Mouse (Mus musculus) MEL (cell line): ENCODE measurements around the gene Sh3d19. TPM values are rescaled to one million over a fixed set of nuclear protein-coding genes. Genes with fewer than 3 reads are reported as not detected.
A peak's percentile ranks its signal among the peaks of the same experiment; 100 is the strongest.

ENCODE experiments used
- DNase-seq: peaks from one replicate; pipeline ENCODE4 v3.0.0; 2011; ENCODE audit warnings: low read depth, low spot score
- H3K27ac ChIP-seq: 2 replicates; pipeline ENCODE4 v1.5.1; 2012; ENCODE audit warnings: low read depth, mild to moderate bottlenecking, control low read depth, low read length, moderate library complexity; ENCODE audit not compliant: control insufficient read depth
- H3K27me3 ChIP-seq, 2 experiments: fragments of 150-350 bp in 1 of 2; sonication (generic) in 1 of 2; 2 replicates each; pipeline ENCODE4 v1.6.1; 2012; ENCODE audit warnings: low read length in 2 of 2, mild to moderate bottlenecking in 2 of 2, improper control_type of control experiment in 1 of 2, moderate library complexity in 1 of 2; ENCODE audit not compliant: insufficient read depth in 2 of 2, control insufficient read depth in 1 of 2
- H3K36me3 ChIP-seq, 2 experiments: 2 replicates each; pipeline ENCODE4 v1.6.1; 2012 to 2014; ENCODE audit warnings: low read length in 2 of 2, improper control_type of control experiment in 1 of 2, inconsistent platforms in 1 of 2, mild to moderate bottlenecking in 1 of 2; ENCODE audit not compliant: insufficient read depth in 2 of 2, control insufficient read depth in 1 of 2
- H3K4me1 ChIP-seq, 2 experiments: fragments of 150-350 bp in 1 of 2; sonication (generic) in 1 of 2; 2 replicates each; pipeline ENCODE4 v1.6.1; 2012; ENCODE audit warnings: low read length in 2 of 2, improper control_type of control experiment in 1 of 2, mild to moderate bottlenecking in 1 of 2; ENCODE audit not compliant: insufficient read depth in 2 of 2, control insufficient read depth in 1 of 2
- H3K4me3 ChIP-seq, 2 experiments: fragments of 150-350 bp in 1 of 2; sonication (generic) in 1 of 2; 2 replicates each; pipeline ENCODE4 v1.5.1; 2012; ENCODE audit warnings: low read depth in 2 of 2, low read length in 2 of 2, mild to moderate bottlenecking in 2 of 2, moderate library complexity in 2 of 2, control low read depth in 1 of 2, improper control_type of control experiment in 1 of 2; ENCODE audit not compliant: control insufficient read depth in 1 of 2, insufficient read depth in 1 of 2
- H3K79me2 ChIP-seq: 2 replicates; pipeline ENCODE4 v1.6.1; 2012; ENCODE audit warnings: mild to moderate bottlenecking, low read length, moderate library complexity; ENCODE audit not compliant: control insufficient read depth, poor library complexity, insufficient read depth
- H3K9ac ChIP-seq: 2 replicates; pipeline ENCODE4 v1.6.1; 2012; ENCODE audit warnings: low read depth, mild to moderate bottlenecking, control low read depth, low read length, moderate library complexity; ENCODE audit not compliant: control insufficient read depth, poor library complexity, severe bottlenecking
- H3K9me3 ChIP-seq: fragments of 150-350 bp; sonication (generic); replicated peaks from 2 replicates; pipeline ENCODE4 v1.6.1; 2012; ENCODE audit warnings: mild to moderate bottlenecking, low read length, improper control_type of control experiment, moderate library complexity; ENCODE audit not compliant: insufficient read depth
- BHLHE40 ChIP-seq: IDR thresholded peaks from 2 replicates; pipeline ENCODE4 v1.6.1; 2012; ENCODE audit warnings: low read depth, mild to moderate bottlenecking, inconsistent platforms, low read length, improper control_type of control experiment, borderline replicate concordance
- CHD1 ChIP-seq: IDR thresholded peaks from 2 replicates; pipeline ENCODE4 v1.6.1; 2012; ENCODE audit warnings: low read depth, mild to moderate bottlenecking, inconsistent platforms, low read length, improper control_type of control experiment
- CHD2 ChIP-seq: IDR thresholded peaks from 2 replicates; pipeline ENCODE4 v1.6.1; 2011; ENCODE audit warnings: low read length, improper control_type of control experiment
- CTCF ChIP-seq, 3 experiments: IDR thresholded peaks in 2 of 3; conservative IDR thresholded peaks in 1 of 3; 2 replicates each; pipeline ENCODE4 v1.5.1; 2011 to 2012; ENCODE audit warnings: low read length in 3 of 3, low read depth in 2 of 3, mild to moderate bottlenecking in 2 of 3, improper control_type of control experiment in 1 of 3, inconsistent platforms in 1 of 3, mixed read lengths in 1 of 3, moderate library complexity in 1 of 3; ENCODE audit not compliant: control insufficient read depth in 1 of 3, insufficient read depth in 1 of 3, poor library complexity in 1 of 3, severe bottlenecking in 1 of 3
- E2F4 ChIP-seq: IDR thresholded peaks from 2 replicates; pipeline ENCODE4 v1.6.1; 2011; ENCODE audit warnings: low read depth, low read length, improper control_type of control experiment, borderline replicate concordance
- ELF1 ChIP-seq: IDR thresholded peaks from 2 replicates; pipeline ENCODE4 v1.6.1; 2014; ENCODE audit warnings: low read depth, mild to moderate bottlenecking, inconsistent platforms, low read length, improper control_type of control experiment, moderate library complexity
- EP300 ChIP-seq, 2 experiments: IDR thresholded peaks; 2 replicates each; pipeline ENCODE4 v1.6.1; 2011; ENCODE audit warnings: improper control_type of control experiment in 2 of 2, low read length in 2 of 2, low read depth in 1 of 2, mild to moderate bottlenecking in 1 of 2
- ETS1 ChIP-seq: IDR thresholded peaks from 2 replicates; pipeline ENCODE4 v1.6.1; 2012; ENCODE audit warnings: low read depth, mild to moderate bottlenecking, inconsistent platforms, low read length, improper control_type of control experiment, moderate library complexity
- GABPA ChIP-seq: IDR thresholded peaks from 2 replicates; pipeline ENCODE4 v1.6.1; 2012; ENCODE audit warnings: low read depth, mild to moderate bottlenecking, inconsistent platforms, low read length, improper control_type of control experiment, moderate library complexity
- GATA1 ChIP-seq: IDR thresholded peaks from 2 replicates; pipeline ENCODE4 v1.6.1; 2011; ENCODE audit warnings: low read depth, low read length, improper control_type of control experiment
- HCFC1 ChIP-seq: IDR thresholded peaks from 2 replicates; pipeline ENCODE4 v1.6.1; 2012; ENCODE audit warnings: low read depth, mild to moderate bottlenecking, inconsistent platforms, low read length, improper control_type of control experiment, moderate library complexity
- JUND ChIP-seq: IDR thresholded peaks from 2 replicates; pipeline ENCODE4 v1.6.1; 2011; ENCODE audit warnings: low read depth, mild to moderate bottlenecking, improper control_type of control experiment, low read length
- KAT2A ChIP-seq: conservative IDR thresholded peaks from 2 replicates; pipeline ENCODE4 v1.6.1; 2012; ENCODE audit warnings: low read depth, low read length, improper control_type of control experiment, inconsistent platforms
- MAFK ChIP-seq: IDR thresholded peaks from 2 replicates; pipeline ENCODE4 v1.6.1; 2011; ENCODE audit warnings: low read depth, mild to moderate bottlenecking, low read length, improper control_type of control experiment, borderline replicate concordance
- MAX ChIP-seq: IDR thresholded peaks from 2 replicates; pipeline ENCODE4 v1.6.1; 2011; ENCODE audit warnings: low read length, improper control_type of control experiment
- MAZ ChIP-seq: IDR thresholded peaks from 2 replicates; pipeline ENCODE4 v1.6.1; 2012; ENCODE audit warnings: low read depth, mild to moderate bottlenecking, inconsistent platforms, low read length, improper control_type of control experiment
- MEF2A ChIP-seq: IDR thresholded peaks from 2 replicates; pipeline ENCODE4 v1.6.1; 2014; ENCODE audit warnings: low read depth, mild to moderate bottlenecking, inconsistent platforms, low read length, improper control_type of control experiment; ENCODE audit not compliant: poor library complexity, insufficient replicate concordance, severe bottlenecking; ENCODE audit errors: extremely low read depth
- MXI1 ChIP-seq: IDR thresholded peaks from 2 replicates; pipeline ENCODE4 v1.6.1; 2011; ENCODE audit warnings: mild to moderate bottlenecking, low read depth, low read length, improper control_type of control experiment
- MYB ChIP-seq: IDR thresholded peaks from 2 replicates; pipeline ENCODE4 v1.6.1; 2011; ENCODE audit warnings: mild to moderate bottlenecking, low read depth, low read length, improper control_type of control experiment
- MYC ChIP-seq: IDR thresholded peaks from 2 replicates; pipeline ENCODE4 v1.6.1; 2011; ENCODE audit warnings: low read depth, mild to moderate bottlenecking, low read length, improper control_type of control experiment, moderate library complexity
- NELFE ChIP-seq: IDR thresholded peaks from 2 replicates; pipeline ENCODE4 v1.6.1; 2011; ENCODE audit warnings: low read depth, low read length, improper control_type of control experiment
- NRF1 ChIP-seq: IDR thresholded peaks from 2 replicates; pipeline ENCODE4 v1.6.1; 2014; ENCODE audit warnings: low read depth, mild to moderate bottlenecking, inconsistent platforms, low read length, improper control_type of control experiment, moderate library complexity; ENCODE audit not compliant: poor library complexity, insufficient read depth, severe bottlenecking
- POLR2A ChIP-seq, 2 experiments: IDR thresholded peaks; 2 replicates each; pipeline ENCODE4 v1.6.1; 2011 to 2012; ENCODE audit warnings: low read length in 2 of 2, mild to moderate bottlenecking in 2 of 2, control low read depth in 1 of 2, improper control_type of control experiment in 1 of 2, low read depth in 1 of 2, moderate library complexity in 1 of 2; ENCODE audit not compliant: control insufficient read depth in 1 of 2, insufficient read depth in 1 of 2, poor library complexity in 1 of 2
- POLR2AphosphoS2 ChIP-seq: IDR thresholded peaks from 2 replicates; pipeline ENCODE4 v1.6.1; 2011; ENCODE audit warnings: low read length, improper control_type of control experiment
- POLR2AphosphoS5 ChIP-seq: IDR thresholded peaks from 2 replicates; pipeline ENCODE4 v1.6.1; 2012; ENCODE audit warnings: low read depth, borderline replicate concordance, mild to moderate bottlenecking, inconsistent platforms, low read length, moderate library complexity, mixed read lengths
- RAD21 ChIP-seq: IDR thresholded peaks from 2 replicates; pipeline ENCODE4 v1.6.1; 2011; ENCODE audit warnings: mild to moderate bottlenecking, low read depth, low read length, improper control_type of control experiment
- RCOR1 ChIP-seq: IDR thresholded peaks from 2 replicates; pipeline ENCODE4 v1.6.1; 2012; ENCODE audit warnings: low read depth, mild to moderate bottlenecking, inconsistent platforms, low read length, improper control_type of control experiment
- SIN3A ChIP-seq: IDR thresholded peaks from 2 replicates; pipeline ENCODE4 v1.6.1; 2012; ENCODE audit warnings: low read length, improper control_type of control experiment, inconsistent platforms
- SMC3 ChIP-seq: IDR thresholded peaks from 2 replicates; pipeline ENCODE4 v1.6.1; 2011; ENCODE audit warnings: low read depth, low read length, improper control_type of control experiment
- TAL1 ChIP-seq: IDR thresholded peaks from 2 replicates; pipeline ENCODE4 v1.6.1; 2012; ENCODE audit warnings: mild to moderate bottlenecking, inconsistent platforms, low read length, moderate library complexity, mixed read lengths
- TBP ChIP-seq: IDR thresholded peaks from 2 replicates; pipeline ENCODE4 v1.8.0; 2011; ENCODE audit warnings: low read depth, low read length, improper control_type of control experiment
- TCF12 ChIP-seq: IDR thresholded peaks from 2 replicates; pipeline ENCODE4 v1.6.1; 2014; ENCODE audit warnings: low read depth, mild to moderate bottlenecking, inconsistent platforms, low read length, improper control_type of control experiment, moderate library complexity
- UBTF ChIP-seq: IDR thresholded peaks from 2 replicates; pipeline ENCODE4 v1.6.1; 2012; ENCODE audit warnings: low read depth, mild to moderate bottlenecking, inconsistent platforms, low read length, improper control_type of control experiment, moderate library complexity, borderline replicate concordance; ENCODE audit not compliant: insufficient read depth
- USF1 ChIP-seq: IDR thresholded peaks from 2 replicates; pipeline ENCODE4 v1.6.1; 2014; ENCODE audit warnings: low read depth, mild to moderate bottlenecking, inconsistent platforms, low read length, improper control_type of control experiment, moderate library complexity
- USF2 ChIP-seq, 2 experiments: IDR thresholded peaks; 2 replicates each; pipeline ENCODE4 v1.6.1; 2011 to 2012; ENCODE audit warnings: improper control_type of control experiment in 2 of 2, low read length in 2 of 2, borderline replicate concordance in 1 of 2, inconsistent platforms in 1 of 2, low read depth in 1 of 2, mild to moderate bottlenecking in 1 of 2; ENCODE audit not compliant: insufficient read depth in 1 of 2
- ZC3H11A ChIP-seq: IDR thresholded peaks from 2 replicates; pipeline ENCODE4 v1.6.1; 2012; ENCODE audit warnings: low read depth, mild to moderate bottlenecking, inconsistent platforms, low read length, improper control_type of control experiment
- ZKSCAN1 ChIP-seq: IDR thresholded peaks from 2 replicates; pipeline ENCODE4 v1.6.1; 2012; ENCODE audit warnings: low read depth, mild to moderate bottlenecking, inconsistent platforms, low read length, improper control_type of control experiment, moderate library complexity
- ZMIZ1 ChIP-seq: IDR thresholded peaks from 2 replicates; pipeline ENCODE4 v1.6.1; 2012; ENCODE audit warnings: low read depth, mild to moderate bottlenecking, inconsistent platforms, low read length, improper control_type of control experiment, moderate library complexity
- ZNF384 ChIP-seq: IDR thresholded peaks from 2 replicates; pipeline ENCODE4 v1.6.1; 2012; ENCODE audit warnings: low read depth, mild to moderate bottlenecking, inconsistent platforms, low read length, improper control_type of control experiment
- polyA plus RNA-seq, 2 experiments: library from polyadenylated mRNA; stranded (reverse) in 1 of 2; unstranded in 1 of 2; fragments of >175 nt in 1 of 2; fragments of >200 nt in 1 of 2; gene quantifications; 2 replicates each; pipeline versions ENCODE4 v1.2.1 to v1.2.4; 2012; ENCODE audit warnings: low replicate concordance in 2 of 2, low read depth in 1 of 2; ENCODE audit not compliant: insufficient read length in 2 of 2, insufficient read depth in 1 of 2, missing spikeins in 1 of 2
- total RNA-seq: library from RNA; depleted of rRNA; stranded (reverse); fragments of 300-350 nt; gene quantifications from 2 replicates; pipeline ENCODE4 v1.2.3, GENCODE M21; 2012

The Sh3d19 gene
- total and polyA plus RNA-seq, 3 experiments: 2.2 to 4.8 TPM; not detected in 1

GRCm38 (mm10) chr3:86116951-86117350, 146.0 kb downstream of the Sh3d19 start:
- TF ChIP-seq CTCF (IDR thresholded peaks at IDR 0.05 in 2 of 3, conservative IDR thresholded peaks at IDR 0.05 in 1 of 3; ENCODE audit: control insufficient read depth in 1 of 3, insufficient read depth in 1 of 3, low read depth in 2 of 3, low read length in 3 of 3, poor library complexity in 1 of 3, severe bottlenecking in 1 of 3) (peak; percentile 46 to 68 (median 67)), JUND (peak; percentile 25; the same call in 1 of the 2 replicates), ETS1 (no peak), MAX (no peak), ZKSCAN1 (no peak; the same call in 1 of the 2 replicates), ZMIZ1 (no peak), POLR2A (IDR thresholded peaks at IDR 0.05; ENCODE audit: control insufficient read depth in 1 of 2, insufficient read depth in 1 of 2, low read depth in 1 of 2, low read length in 2 of 2, poor library complexity in 1 of 2) (no peak), ZNF384 (peak; percentile 98), RAD21 (peak; percentile 84), MXI1 (no peak), KAT2A (no peak), UBTF (no peak), USF2 (IDR thresholded peaks at IDR 0.05; ENCODE audit: borderline replicate concordance in 1 of 2, insufficient read depth in 1 of 2, low read depth in 1 of 2, low read length in 2 of 2) (no peak), SIN3A (no peak), SMC3 (peak; percentile 56), E2F4 (no peak), CHD1 (no peak), POLR2AphosphoS2 (no peak), ELF1 (no peak), TBP (peak; percentile 43; the same call in 1 of the 2 replicates), GATA1 (no peak), NELFE (no peak), HCFC1 (no peak), TAL1 (no peak), POLR2AphosphoS5 (no peak), MAFK (no peak), BHLHE40 (no peak), ZC3H11A (peak; percentile 70), MAZ (no peak), TCF12 (no peak), RCOR1 (no peak), MEF2A (no peak), NRF1 (no peak), MYC (no peak), CHD2 (no peak), MYB (no peak), USF1 (no peak), EP300 (IDR thresholded peaks at IDR 0.05; ENCODE audit: low read depth in 1 of 2, low read length in 2 of 2) (no peak), GABPA (no peak)

More at GRCm38 (mm10) chr3:86116951-86117350, 146.0 kb downstream of the Sh3d19 start:
- Histone ChIP-seq H3K27ac (no peak overlapping the region), H3K9ac (no peak overlapping the region), H3K4me3 (no peak overlapping the region), H3K27me3 (no peaks in the 10 kb centered on the region), H3K36me3 (no peaks in the 10 kb centered on the region), H3K79me2 (no peaks in the 10 kb centered on the region), H3K9me3 (no peaks in the 10 kb centered on the region), H3K4me1 (no peaks in the 10 kb centered on the region)
- DNase-seq: peak; percentile 48
